Mouse (Mus musculus): ENCODE measurements around the gene Kcne3.

DNA sequence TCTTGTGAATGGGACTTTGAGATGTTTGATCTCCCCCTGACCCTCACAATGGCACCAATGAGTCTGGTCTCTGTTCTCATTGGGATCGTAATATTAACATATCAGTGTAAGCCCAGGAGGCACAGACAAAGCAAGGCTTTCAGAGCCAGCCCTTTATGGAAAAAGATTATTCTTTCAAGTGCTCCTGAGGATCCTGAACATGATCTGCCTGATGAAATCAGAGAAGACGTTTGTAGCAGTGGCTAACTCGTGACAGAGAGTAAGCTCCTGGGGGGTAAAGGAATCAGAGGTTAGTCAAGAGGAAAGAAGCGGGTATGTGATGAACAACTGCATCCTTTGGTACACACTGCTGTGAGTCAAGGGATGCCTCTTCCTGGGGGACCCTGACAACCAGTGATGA is 13.9 kb downstream of the Kcne3 start:
- TF ChIP-seq POLR2A (IDR thresholded peaks at IDR 0.05; ENCODE audit: control insufficient read depth, low read depth, low read length) (no peak), CTCF (IDR thresholded peaks at IDR 0.05; ENCODE audit: control insufficient read depth, insufficient read depth, insufficient replicate concordance, low read depth, low read length) (no peak)
